Mouse (Mus musculus): ENCODE measurements around the gene Gm49388.
A peak's percentile ranks its signal among the peaks of the same experiment; 100 is the strongest.

DNA sequence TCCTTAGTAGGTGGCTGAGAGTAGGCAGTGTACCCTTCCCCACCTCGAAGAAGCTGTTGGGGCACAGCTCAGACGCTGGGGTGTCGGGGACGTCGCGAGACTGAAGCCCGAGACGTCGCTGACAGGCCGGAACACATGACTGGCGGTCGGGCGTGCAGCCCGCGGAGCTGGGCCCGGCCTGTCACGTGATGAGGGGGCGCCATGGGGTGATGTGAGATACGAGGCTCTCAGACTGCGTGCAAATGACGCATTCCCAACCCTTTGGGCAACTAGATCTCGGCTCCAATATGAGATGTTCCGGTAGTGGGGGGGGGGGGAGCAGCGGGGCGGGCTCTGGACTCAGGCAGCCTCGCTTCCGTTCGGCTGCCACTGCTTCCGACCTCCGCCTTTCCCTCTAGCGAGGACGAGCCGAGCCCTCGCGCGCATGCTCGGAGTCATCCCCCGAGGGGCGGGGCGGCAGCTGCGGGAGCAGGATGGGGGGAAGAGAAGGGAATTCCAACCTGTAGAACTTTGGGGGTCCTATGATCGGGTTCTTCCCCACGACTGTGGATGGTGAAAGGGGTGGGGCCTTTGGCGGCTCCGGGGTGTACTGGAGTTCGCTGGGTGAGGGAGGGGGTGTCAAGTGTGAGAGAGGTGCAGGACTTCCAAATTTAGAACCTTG lies 56.1 kb downstream of the Gm49388 start:
- TF ChIP-seq CTCF (IDR thresholded peaks at IDR 0.05; ENCODE audit: control insufficient read depth, insufficient read depth, insufficient read length) (no peak), MAX (IDR thresholded peaks at IDR 0.05) (peak; percentile 96), FOSL1 (IDR thresholded peaks at IDR 0.05; ENCODE audit: insufficient read depth, low read length, poor library complexity, severe bottlenecking) (no peak), MYOG (IDR thresholded peaks at IDR 0.05; ENCODE audit: control insufficient read depth, extremely low read depth, insufficient read length) (no peak), MYOD1 (IDR thresholded peaks at IDR 0.05; ENCODE audit: control insufficient read depth, insufficient read length, low read depth) (no peak)

Data from C2C12 (cell line).